Mouse (Mus musculus): Measurements from ENCODE around the gene Csrnp2. TPM values are rescaled to one million over a fixed set of nuclear protein-coding genes. Genes with fewer than 3 reads are reported as not detected.
"Not testable (repeated sequence)": the region's sequence is repeated elsewhere in the genome, so short reads cannot be mapped to it uniquely, and the experiment has no call there.

The Csrnp2 gene
- total and polyA plus RNA-seq, 2 experiments from 2014 or later, result 36.3 to 67.1 TPM

DNA sequence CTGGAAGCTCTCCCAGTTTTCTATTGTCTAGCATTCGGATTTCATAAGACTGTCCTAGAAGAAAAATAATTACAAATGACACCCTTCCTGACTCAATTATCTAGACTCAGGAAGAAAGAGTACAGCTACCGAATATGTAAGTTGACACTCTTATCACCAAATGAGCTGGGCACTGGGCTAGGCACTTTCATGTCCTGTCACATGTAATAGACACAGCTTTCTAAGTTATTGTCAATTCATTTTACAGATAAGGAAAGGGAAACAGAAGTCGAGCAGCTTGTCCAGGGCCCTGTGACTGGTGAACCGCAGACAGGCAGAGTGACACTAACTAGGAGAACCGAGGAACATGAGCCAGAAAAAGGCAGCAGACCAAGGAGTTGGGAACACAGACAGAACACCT, 32.6 kb upstream of the Csrnp2 start:
- peaks cover 7% of the 10 kb centered on the region; the same call in 1 of the 2 replicates for H3K36me3 ChIP-seq (ENCODE audit: insufficient read depth)
- no peaks in the 10 kb centered on the region for H3K4me1 ChIP-seq (ENCODE audit: insufficient read depth)
- WGBS, result 78% methylated on average over 5 of the region's 5 CpGs
- no peak overlapping the region for H3K4me3 ChIP-seq (ENCODE audit: low read depth, low read length)
- no peak for TF ChIP-seq CTCF (IDR thresholded peaks at IDR 0.05; ENCODE audit: low read depth)
- no peaks in the 10 kb centered on the region for H3K9me3 ChIP-seq (ENCODE audit: low read length)
- ATAC-seq (no peak), DNase-seq (no peak)
- H3K27me3 ChIP-seq (ENCODE audit: insufficient read depth, low read length), result no peaks in the 10 kb centered on the region
- no peak overlapping the region for H3K27ac ChIP-seq (ENCODE audit: low read depth, low read length)
- no peak overlapping the region for H3K4me2 ChIP-seq (ENCODE audit: low read depth)
- no peak overlapping the region for H3K9ac ChIP-seq

GRCm38 (mm10) chr15:100525405-100525804, 30.1 kb upstream of the Csrnp2 start:
- H3K27me3 ChIP-seq (ENCODE audit: insufficient read depth, low read length), result no peaks in the 10 kb centered on the region
- H3K27ac ChIP-seq (ENCODE audit: low read depth, low read length), result no peak overlapping the region
- H3K4me2 ChIP-seq (ENCODE audit: low read depth), result no peak overlapping the region
- no peak overlapping the region for H3K4me3 ChIP-seq (ENCODE audit: low read depth, low read length)
- DNase-seq, result no peak
- TF ChIP-seq CTCF (IDR thresholded peaks at IDR 0.05; ENCODE audit: low read depth), result no peak
- no peak overlapping the region for H3K9ac ChIP-seq
- no peaks in the 10 kb centered on the region for H3K4me1 ChIP-seq (ENCODE audit: insufficient read depth)
- H3K36me3 ChIP-seq (ENCODE audit: insufficient read depth), result peaks cover 21% of the 10 kb centered on the region
- no peak for ATAC-seq
- WGBS, result 94% methylated on average over 14 of the region's 14 CpGs
- H3K9me3 ChIP-seq (ENCODE audit: low read length), result no peaks in the 10 kb centered on the region

DNA sequence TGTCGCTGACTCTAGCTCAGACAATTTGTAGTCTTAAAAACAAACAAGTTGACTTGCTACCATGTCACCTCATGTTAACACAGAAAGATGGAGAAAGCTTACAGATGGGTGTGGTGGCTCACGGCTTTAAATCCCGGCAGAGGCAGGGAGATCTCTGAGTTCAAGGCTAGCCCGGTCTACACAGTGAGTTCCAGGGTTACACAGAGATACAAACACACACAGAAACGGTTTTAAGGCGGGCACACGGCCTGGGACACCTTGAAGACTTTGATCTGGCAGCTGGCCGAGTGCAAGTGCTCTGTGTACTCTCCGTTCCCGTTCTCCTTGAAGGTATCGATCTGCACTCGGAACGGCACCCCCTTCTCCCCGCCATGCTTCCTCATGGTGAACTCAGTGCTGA, 25.0 kb upstream of the Csrnp2 start:
- no peak overlapping the region for H3K27ac ChIP-seq (ENCODE audit: low read depth, low read length)
- no peaks in the 10 kb centered on the region for H3K9me3 ChIP-seq (ENCODE audit: low read length)
- DNase-seq (no peak), ATAC-seq (no peak)
- no peaks in the 10 kb centered on the region for H3K4me1 ChIP-seq (ENCODE audit: insufficient read depth)
- H3K27me3 ChIP-seq (ENCODE audit: insufficient read depth, low read length), result no peaks in the 10 kb centered on the region
- no peak for TF ChIP-seq CTCF (IDR thresholded peaks at IDR 0.05; ENCODE audit: low read depth)
- WGBS, result 95% methylated on average over 14 of the region's 14 CpGs
- no peak overlapping the region for H3K4me3 ChIP-seq (ENCODE audit: low read depth, low read length)
- no peak overlapping the region for H3K9ac ChIP-seq
- no peak overlapping the region for H3K4me2 ChIP-seq (ENCODE audit: low read depth)
- H3K36me3 ChIP-seq (ENCODE audit: insufficient read depth), result peaks cover 46% of the 10 kb centered on the region

DNA sequence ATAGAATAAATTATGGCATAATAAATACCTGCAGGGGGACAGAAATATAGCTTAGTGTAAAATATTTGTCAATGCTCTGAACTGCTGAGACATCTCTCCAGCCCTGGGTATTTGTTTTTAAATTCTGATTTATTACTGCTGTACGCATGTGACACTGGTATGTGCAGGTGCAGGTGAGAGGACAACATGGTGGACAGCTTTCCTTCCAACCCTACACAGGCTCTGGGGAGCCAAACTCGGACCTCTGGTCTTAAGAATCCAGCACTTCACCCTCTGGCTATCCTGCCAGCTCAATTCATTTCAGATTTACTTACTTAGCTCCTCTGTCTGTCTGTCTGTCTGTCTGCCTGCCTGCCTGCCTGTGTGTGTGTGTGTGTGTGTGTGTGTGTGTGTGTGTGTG, 19.8 kb upstream of the Csrnp2 start:
- H3K4me3 ChIP-seq (ENCODE audit: low read depth, low read length), result no peak overlapping the region
- WGBS, result 85% methylated on average over 2 of the region's 2 CpGs
- H3K36me3 ChIP-seq (ENCODE audit: insufficient read depth), result peaks cover 66% of the 10 kb centered on the region
- TF ChIP-seq CTCF (IDR thresholded peaks at IDR 0.05; ENCODE audit: low read depth), result no peak
- no peak for ATAC-seq
- H3K27me3 ChIP-seq (ENCODE audit: insufficient read depth, low read length), result no peaks in the 10 kb centered on the region
- H3K27ac ChIP-seq (ENCODE audit: low read depth, low read length), result no peak overlapping the region
- H3K9me3 ChIP-seq (ENCODE audit: low read length), result no peaks in the 10 kb centered on the region
- H3K9ac ChIP-seq, result no peak overlapping the region
- H3K4me2 ChIP-seq (ENCODE audit: low read depth), result no peak overlapping the region
- no peak for DNase-seq
- no peaks in the 10 kb centered on the region for H3K4me1 ChIP-seq (ENCODE audit: insufficient read depth)

DNA sequence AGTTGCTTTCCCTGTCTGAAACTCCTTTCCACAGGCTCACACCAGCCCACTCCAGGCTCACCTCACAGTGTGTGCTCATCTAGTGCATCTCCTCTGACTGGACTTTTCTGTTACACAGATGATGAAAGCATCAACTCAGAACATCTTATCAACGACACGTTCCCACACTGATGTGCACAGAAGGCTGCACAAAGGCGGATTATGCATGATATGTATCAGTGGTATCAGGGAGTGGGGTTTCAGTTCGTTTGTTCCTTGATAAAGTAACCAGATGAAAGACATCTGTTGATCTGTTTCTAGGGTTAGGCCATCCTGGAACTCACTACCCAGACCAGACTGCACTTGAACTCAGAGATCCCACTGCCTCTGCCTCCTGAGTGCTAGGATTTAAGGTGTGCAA, 18.1 kb upstream of the Csrnp2 start:
- ATAC-seq, result no peak
- H3K27me3 ChIP-seq (ENCODE audit: insufficient read depth, low read length), result no peaks in the 10 kb centered on the region
- H3K27ac ChIP-seq (ENCODE audit: low read depth, low read length), result no peak overlapping the region
- no peak overlapping the region for H3K4me3 ChIP-seq (ENCODE audit: low read depth, low read length)
- peaks cover 65% of the 10 kb centered on the region for H3K36me3 ChIP-seq (ENCODE audit: insufficient read depth)
- TF ChIP-seq CTCF (IDR thresholded peaks at IDR 0.05; ENCODE audit: low read depth), result no peak
- H3K4me1 ChIP-seq (ENCODE audit: insufficient read depth), result no peaks in the 10 kb centered on the region
- no peaks in the 10 kb centered on the region for H3K9me3 ChIP-seq (ENCODE audit: low read length)
- no peak overlapping the region for H3K4me2 ChIP-seq (ENCODE audit: low read depth)
- no peak overlapping the region for H3K9ac ChIP-seq
- DNase-seq, result no peak
- 91% methylated on average over 4 of the region's 4 CpGs for WGBS

DNA sequence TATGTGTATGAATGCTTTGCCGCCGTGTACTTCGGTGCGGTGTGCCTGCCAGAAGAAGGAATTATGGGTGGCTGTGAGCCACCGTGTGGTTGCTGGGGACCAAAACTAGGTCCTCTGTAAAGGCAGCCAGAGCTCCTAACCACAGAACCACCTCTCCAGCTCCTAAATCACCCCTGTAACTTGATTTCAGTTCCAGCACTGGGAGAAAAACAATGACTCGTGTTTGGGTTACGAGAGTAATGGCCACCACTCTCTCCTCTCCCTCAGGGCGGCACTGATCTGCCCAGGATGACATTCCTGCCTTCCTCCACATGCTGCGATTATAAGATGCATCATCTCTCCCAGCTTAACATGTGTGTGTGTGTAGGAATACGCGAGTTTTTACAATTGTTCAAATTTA, 14.8 kb upstream of the Csrnp2 start:
- ATAC-seq, result no peak
- DNase-seq, result no peak
- no peak overlapping the region for H3K4me3 ChIP-seq (ENCODE audit: low read depth, low read length)
- H3K27ac ChIP-seq (ENCODE audit: low read depth, low read length), result no peak overlapping the region
- H3K27me3 ChIP-seq (ENCODE audit: insufficient read depth, low read length), result no peaks in the 10 kb centered on the region
- WGBS, result 95% methylated on average over 11 of the region's 11 CpGs
- H3K4me2 ChIP-seq (ENCODE audit: low read depth), result no peak overlapping the region
- H3K9me3 ChIP-seq (ENCODE audit: low read length), result no peaks in the 10 kb centered on the region
- no peak for TF ChIP-seq CTCF (IDR thresholded peaks at IDR 0.05; ENCODE audit: low read depth)
- H3K36me3 ChIP-seq (ENCODE audit: insufficient read depth), result peaks cover 71% of the 10 kb centered on the region
- no peaks in the 10 kb centered on the region for H3K4me1 ChIP-seq (ENCODE audit: insufficient read depth)
- H3K9ac ChIP-seq, result no peak overlapping the region

- ATAC-seq, result no peak
- H3K4me1 ChIP-seq (ENCODE audit: insufficient read depth), result no peaks in the 10 kb centered on the region
- 76% methylated on average over 13 of the region's 13 CpGs for whole genome bisulfite sequencing
Measured at GRCm38 (mm10) chr15:100508454-100509167, 13.3 kb upstream of the Csrnp2 start.

DNA sequence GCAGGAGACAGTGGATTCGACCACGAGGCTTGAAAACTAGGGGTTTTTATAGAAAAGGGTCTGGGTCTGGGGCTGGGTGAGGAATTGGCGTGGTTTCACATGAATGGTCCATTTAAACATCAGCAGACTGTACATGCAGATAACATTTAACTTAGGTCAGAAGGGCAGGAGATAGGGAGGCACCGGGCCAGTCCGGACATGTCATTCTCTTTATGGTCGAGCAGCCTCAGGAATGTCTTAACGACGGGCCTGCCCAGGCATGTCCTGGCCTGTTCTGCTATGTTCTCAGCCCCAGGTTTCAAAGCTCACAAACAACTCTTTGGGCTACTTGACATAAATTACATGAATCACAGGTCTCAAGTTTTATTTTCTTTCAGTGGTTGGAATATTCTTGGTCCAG, 4.2 kb upstream of the Csrnp2 start:
- H3K4me3 ChIP-seq (ENCODE audit: low read depth, low read length); DNase-seq; H3K4me1 ChIP-seq (ENCODE audit: insufficient read depth); H3K27ac ChIP-seq (ENCODE audit: low read depth, low read length); H3K36me3 ChIP-seq (ENCODE audit: insufficient read depth); H3K9me3 ChIP-seq (ENCODE audit: low read length); H3K9ac ChIP-seq; H3K27me3 ChIP-seq (ENCODE audit: insufficient read depth, low read length); ATAC-seq; H3K4me2 ChIP-seq (ENCODE audit: low read depth): not testable (repeated sequence)
- 91% methylated on average over 8 of the region's 8 CpGs for WGBS

More at GRCm38 (mm10) chr15:100508454-100509167, 13.3 kb upstream of the Csrnp2 start:
- H3K9me3 ChIP-seq (ENCODE audit: low read length), result no peaks in the 10 kb centered on the region
- no peak overlapping the region for H3K27ac ChIP-seq (ENCODE audit: low read depth, low read length)
- H3K4me2 ChIP-seq (ENCODE audit: low read depth), result no peak overlapping the region
- no peaks in the 10 kb centered on the region for H3K27me3 ChIP-seq (ENCODE audit: insufficient read depth, low read length)
- no peak overlapping the region for H3K4me3 ChIP-seq (ENCODE audit: low read depth, low read length)
- no peak overlapping the region for H3K9ac ChIP-seq
- TF ChIP-seq CTCF (IDR thresholded peaks at IDR 0.05; ENCODE audit: low read depth), result no peak
- peaks cover 71% of the 10 kb centered on the region for H3K36me3 ChIP-seq (ENCODE audit: insufficient read depth)
- no peak for DNase-seq

Measured in forebrain, postnatal 0 days (tissue).